Mouse (Mus musculus): ENCODE measurements around the gene Gabrb1.
"Not testable (repeated sequence)": the region's sequence is repeated elsewhere in the genome, so short reads cannot be mapped to it uniquely, and the experiment has no call there.

Gene Gabrb1

GRCm38 (mm10) chr5:72043226-72044151, 385.6 kb downstream of the Gabrb1 start:
- DNase-seq, result no peak

- DNase-seq, result no peak
These were observed 388.3 kb downstream of the Gabrb1 start for GRCm38 (mm10) chr5:72046261-72046660.

- no peak for DNase-seq
These were observed 406.2 kb downstream of the Gabrb1 start for GRCm38 (mm10) chr5:72064079-72064478.

GRCm38 (mm10) chr5:72068826-72069225, 410.9 kb downstream of the Gabrb1 start:
- no peak for DNase-seq

- DNase-seq, result not testable (repeated sequence)
These were observed 411.5 kb downstream of the Gabrb1 start for GRCm38 (mm10) chr5:72069398-72069797.

- DNase-seq, result no peak
These were observed 418.9 kb downstream of the Gabrb1 start for GRCm38 (mm10) chr5:72076781-72077180.

- DNase-seq, result no peak
These were observed 428.6 kb downstream of the Gabrb1 start for GRCm38 (mm10) chr5:72086518-72086917.

- DNase-seq, result no peak
These were observed 436.7 kb downstream of the Gabrb1 start for GRCm38 (mm10) chr5:72094582-72094981.

- no peak for DNase-seq
These were observed 437.1 kb downstream of the Gabrb1 start for GRCm38 (mm10) chr5:72095015-72095414.

GRCm38 (mm10) chr5:72104274-72104921, 446.5 kb downstream of the Gabrb1 start:
- no peak for DNase-seq

GRCm38 (mm10) chr5:72122414-72123037, 464.6 kb downstream of the Gabrb1 start:
- DNase-seq, result no peak

- DNase-seq, result no peak
These were observed 468.8 kb downstream of the Gabrb1 start for GRCm38 (mm10) chr5:72126681-72127080.

GRCm38 (mm10) chr5:72133906-72134305, 476.0 kb downstream of the Gabrb1 start:
- DNase-seq, result no peak

GRCm38 (mm10) chr5:72138256-72138655, 480.3 kb downstream of the Gabrb1 start:
- no peak for DNase-seq

- no peak for DNase-seq
These were observed 481.7 kb downstream of the Gabrb1 start for GRCm38 (mm10) chr5:72139619-72140018.

GRCm38 (mm10) chr5:72148679-72149078, 490.8 kb downstream of the Gabrb1 start:
- no peak for DNase-seq

- DNase-seq, result no peak
These were observed 493.0 kb downstream of the Gabrb1 start for GRCm38 (mm10) chr5:72150870-72151269.

- DNase-seq, result not testable (repeated sequence)
These were observed 497.8 kb downstream of the Gabrb1 start for GRCm38 (mm10) chr5:72155686-72156085.

- DNase-seq, result no peak
These were observed 498.7 kb downstream of the Gabrb1 start for GRCm38 (mm10) chr5:72156598-72156997.

GRCm38 (mm10) chr5:72158667-72159066, 500.8 kb downstream of the Gabrb1 start:
- no peak for DNase-seq

GRCm38 (mm10) chr5:72159537-72159936, 501.6 kb downstream of the Gabrb1 start:
- DNase-seq, result no peak

GRCm38 (mm10) chr5:72160781-72161485, 503.0 kb downstream of the Gabrb1 start:
- no peak for DNase-seq

- DNase-seq, result no peak
These were observed 504.9 kb downstream of the Gabrb1 start for GRCm38 (mm10) chr5:72162855-72163254.

Data from liver (tissue).